Mouse (Mus musculus) urinary bladder, postnatal 36 days (tissue): ENCODE results near the gene Fbxl15.

ENCODE experiments used
- DNase-seq, 2 experiments: peaks; one replicate each; pipeline ENCODE4 v3.0.0; 2022; ENCODE audit warnings: low spot score in 2 of 2, mixed read lengths in 1 of 2

Gene Fbxl15

DNA sequence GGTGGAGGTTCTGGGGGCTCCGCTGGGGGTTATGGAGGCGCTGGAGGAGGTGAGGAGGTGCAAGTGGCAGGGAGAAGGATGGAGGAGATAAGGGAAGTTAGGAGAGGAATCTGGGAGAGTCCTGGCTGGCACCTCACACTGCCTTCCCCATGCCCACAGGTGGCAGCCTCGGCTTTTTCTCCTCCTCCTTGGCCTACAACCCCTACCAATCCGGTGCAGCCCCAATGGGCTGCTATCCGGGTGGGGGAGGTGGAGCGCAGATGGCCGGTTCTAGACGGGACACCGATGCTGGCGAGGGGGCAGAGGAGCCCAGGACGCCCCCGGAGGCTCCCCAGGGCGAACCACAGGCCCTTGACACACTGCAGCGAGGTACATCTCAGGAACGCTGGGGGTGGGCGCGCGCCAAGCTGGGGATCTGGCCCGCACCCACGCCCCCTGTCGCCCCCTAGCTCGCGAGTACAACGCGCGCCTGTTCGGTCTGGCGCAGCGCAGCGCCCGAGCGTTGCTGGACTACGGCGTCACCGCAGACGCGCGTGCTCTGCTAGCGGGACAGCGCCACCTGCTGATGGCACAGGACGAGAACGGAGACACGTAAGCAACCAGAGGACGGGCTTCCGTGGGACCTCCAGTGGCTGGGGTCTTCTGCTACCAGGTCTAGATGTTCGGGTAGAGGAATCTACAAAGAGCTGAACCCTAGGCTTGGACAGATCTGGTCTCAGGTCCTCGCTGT, 19.1 kb upstream of the Fbxl15 start:
- DNase-seq: peak; percentile 71 to 78

DNA sequence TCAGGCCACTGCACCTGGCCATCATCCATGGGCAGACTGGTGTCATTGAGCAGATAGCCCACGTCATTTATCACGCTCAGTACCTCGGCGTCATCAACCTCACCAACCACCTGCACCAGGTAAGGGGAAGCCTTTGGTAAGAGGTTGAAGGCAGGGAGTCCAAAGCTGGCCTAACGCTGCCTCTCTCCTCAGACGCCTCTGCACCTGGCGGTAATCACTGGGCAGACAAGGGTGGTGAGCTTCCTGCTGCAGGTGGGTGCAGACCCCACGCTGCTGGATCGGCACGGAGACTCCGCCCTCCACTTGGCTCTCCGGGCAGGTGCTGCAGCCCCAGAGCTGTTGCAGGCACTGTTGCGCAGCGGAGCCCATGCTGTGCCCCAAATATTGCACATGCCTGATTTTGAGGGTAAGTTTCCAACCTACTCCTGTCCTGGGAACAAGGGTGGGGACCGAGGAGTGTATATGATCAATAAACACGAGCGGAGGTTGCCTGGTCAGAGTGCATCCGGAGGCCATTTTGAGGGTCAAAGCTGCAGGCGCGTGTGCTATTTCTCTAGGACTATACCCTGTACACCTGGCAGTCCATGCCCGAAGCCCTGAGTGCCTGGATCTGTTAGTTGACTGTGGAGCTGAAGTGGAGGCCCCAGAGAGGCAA, 18.2 kb upstream of the Fbxl15 start:
- DNase-seq: no peak

DNA sequence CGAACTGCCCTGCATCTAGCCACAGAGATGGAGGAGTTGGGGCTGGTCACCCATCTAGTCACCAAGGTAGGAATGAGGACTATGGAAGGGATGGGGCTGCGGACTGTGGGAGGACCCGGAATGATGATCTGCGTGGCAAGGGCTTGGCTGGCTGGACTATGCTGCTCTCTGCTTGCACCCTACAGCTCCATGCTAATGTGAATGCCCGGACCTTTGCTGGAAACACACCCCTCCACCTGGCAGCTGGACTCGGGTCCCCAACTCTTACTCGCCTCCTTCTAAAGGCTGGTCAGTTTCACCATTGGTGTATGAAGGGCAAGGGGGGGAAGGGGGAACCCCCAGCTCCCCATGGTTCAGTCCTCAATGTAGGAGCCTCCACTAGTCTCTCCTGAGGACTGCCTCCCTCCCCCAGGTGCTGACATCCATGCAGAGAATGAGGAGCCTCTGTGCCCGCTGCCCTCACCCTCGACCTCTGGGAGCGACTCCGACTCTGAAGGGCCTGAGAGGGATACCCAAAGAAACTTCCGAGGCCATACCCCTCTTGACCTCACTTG, 17.6 kb upstream of the Fbxl15 start:
- no peak for DNase-seq

GRCm38 (mm10) chr19:46311341-46311740, 16.6 kb upstream of the Fbxl15 start:
- DNase-seq: no peak

DNA sequence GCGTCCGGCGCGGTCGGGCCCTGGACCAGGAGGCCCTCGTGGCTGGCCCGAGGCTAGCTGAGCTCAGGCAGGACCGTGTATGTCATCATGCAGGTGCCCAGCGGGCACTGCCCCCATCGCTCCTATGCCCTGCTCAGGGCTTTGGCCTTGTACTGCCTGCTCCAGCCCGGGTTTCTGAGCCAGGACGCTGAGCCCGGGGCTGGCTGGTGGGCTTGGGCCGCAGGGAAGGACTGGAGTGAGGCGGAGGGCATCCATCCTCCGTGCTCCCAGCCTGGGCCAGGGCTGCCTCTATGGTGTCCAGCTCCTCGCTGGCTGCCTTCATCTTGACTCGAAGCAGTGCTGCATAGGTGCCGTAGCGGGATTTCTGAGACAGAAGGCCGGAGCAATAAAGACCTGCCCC, 15.4 kb upstream of the Fbxl15 start:
- DNase-seq: no peak

GRCm38 (mm10) chr19:46313116-46313515, 14.9 kb upstream of the Fbxl15 start:
- no peak for DNase-seq

DNA sequence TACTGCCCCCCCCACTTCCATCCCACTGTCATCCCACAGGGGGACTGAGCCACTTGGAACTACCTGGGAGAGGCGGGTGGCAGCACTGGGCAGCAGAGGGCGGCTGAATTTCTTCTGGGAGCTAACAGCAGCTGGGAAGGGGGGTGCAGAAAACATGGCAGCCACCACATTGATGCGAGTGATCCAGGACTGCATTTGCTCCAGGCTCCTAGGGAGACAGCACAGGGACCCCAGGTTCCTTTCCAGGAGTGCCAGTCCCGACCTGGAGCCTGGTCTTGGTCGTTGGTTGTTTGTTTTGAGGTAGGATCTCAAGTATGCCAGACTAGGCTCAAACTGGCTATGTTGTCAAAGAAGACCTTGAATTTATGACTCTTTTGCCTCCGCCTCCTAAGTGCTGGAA, 14.4 kb upstream of the Fbxl15 start:
- DNase-seq: no peak

DNA sequence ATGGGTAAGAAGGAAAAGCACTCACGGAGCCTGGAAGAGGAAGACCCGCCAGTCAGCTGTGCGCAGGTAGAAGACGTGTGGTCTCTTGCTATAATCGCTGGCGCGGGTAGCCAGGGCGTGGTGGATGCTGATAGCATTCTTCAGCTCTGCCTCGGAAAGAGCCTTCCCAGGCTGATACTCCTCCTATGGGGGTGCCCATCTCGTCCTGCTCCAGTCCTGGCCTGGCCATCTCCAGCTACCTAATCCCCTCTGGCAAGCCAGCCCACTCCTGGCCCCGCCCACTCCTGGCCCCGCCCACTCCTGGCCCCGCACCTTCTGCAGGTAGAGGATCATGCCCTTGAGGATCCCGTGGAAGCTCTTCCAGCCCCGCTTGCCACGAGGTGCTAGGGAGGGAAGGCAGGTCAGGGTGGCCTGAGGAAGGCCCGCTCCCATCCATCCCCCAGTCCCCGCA, 13.8 kb upstream of the Fbxl15 start:
- DNase-seq: no peak

- DNase-seq: peak in 1 of 2 experiments; percentile 24
Measured at GRCm38 (mm10) chr19:46314872-46315742, 12.9 kb upstream of the Fbxl15 start.

DNA sequence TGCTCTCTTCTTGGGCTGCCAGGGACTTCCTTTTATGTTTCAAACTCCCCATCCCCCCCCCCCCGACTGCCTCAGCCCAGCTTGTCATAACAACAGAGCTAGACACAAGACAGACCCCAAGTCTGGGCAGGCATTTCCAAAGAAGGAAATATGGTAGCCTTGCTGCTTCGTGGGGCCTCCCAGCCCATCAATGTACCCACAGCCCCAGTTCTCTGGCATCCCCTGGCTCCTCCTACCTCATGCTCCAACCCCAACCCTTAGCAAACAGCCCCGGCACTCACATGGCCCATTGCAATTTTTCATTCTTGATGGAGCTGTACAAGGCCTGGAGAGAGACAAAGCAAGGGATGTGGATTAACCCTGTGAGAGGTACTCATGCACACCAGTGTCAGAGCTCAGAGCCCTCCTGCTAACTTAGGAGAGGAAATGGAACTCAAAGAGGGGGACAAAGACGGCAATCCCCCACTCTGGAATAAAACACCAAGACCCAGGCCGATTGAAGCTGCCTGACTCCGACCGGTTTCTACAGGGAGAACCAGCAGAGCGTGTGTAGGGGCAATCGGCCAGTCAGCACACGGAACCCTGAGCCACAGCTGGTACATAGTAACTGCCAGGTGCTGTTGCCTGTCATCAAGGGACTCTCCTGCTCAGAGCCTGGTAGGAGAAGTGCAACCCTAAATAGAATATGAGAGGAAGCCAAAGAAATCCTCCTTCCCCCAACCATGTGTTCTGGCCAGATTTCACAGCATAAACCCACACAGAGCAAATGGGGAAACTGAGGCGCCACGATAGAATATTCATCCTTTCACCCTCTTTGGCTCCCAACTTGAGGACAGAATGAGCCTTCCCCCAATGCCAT, 12.0 kb upstream of the Fbxl15 start:
- no peak for DNase-seq

- DNase-seq: no peak
Measured at GRCm38 (mm10) chr19:46316846-46317545, 11.0 kb upstream of the Fbxl15 start.

GRCm38 (mm10) chr19:46317546-46317885, 10.5 kb upstream of the Fbxl15 start:
- peak in 1 of 2 experiments; percentile 1 for DNase-seq

DNA sequence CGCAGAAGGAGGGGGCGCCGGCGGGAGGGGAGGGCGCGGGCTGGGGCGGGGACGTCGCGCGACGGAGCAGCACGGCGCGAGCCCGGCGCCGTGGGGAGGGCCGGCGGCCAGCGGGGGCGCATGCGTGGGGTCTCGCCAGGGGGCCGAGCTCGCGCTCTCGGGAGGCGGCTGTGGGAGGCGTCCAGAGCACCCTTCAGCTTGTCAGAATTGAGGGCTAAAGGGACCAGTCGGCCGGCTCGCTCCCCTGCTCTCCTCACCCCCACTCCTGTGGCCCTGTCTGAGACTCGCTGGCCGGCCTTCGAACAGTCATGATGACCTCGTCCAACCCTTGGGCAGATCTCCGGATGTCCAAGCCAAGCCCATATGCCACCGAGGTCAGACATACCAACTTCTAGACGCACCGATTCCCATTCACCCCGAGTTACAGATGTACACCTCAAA, 9.9 kb upstream of the Fbxl15 start:
- DNase-seq: peak in 1 of 2 experiments; percentile 35

- DNase-seq: peak; percentile 70 to 78
Measured at GRCm38 (mm10) chr19:46318586-46319378, 9.2 kb upstream of the Fbxl15 start.

- no peak for DNase-seq
Measured at GRCm38 (mm10) chr19:46320076-46320785, 7.8 kb upstream of the Fbxl15 start.

DNA sequence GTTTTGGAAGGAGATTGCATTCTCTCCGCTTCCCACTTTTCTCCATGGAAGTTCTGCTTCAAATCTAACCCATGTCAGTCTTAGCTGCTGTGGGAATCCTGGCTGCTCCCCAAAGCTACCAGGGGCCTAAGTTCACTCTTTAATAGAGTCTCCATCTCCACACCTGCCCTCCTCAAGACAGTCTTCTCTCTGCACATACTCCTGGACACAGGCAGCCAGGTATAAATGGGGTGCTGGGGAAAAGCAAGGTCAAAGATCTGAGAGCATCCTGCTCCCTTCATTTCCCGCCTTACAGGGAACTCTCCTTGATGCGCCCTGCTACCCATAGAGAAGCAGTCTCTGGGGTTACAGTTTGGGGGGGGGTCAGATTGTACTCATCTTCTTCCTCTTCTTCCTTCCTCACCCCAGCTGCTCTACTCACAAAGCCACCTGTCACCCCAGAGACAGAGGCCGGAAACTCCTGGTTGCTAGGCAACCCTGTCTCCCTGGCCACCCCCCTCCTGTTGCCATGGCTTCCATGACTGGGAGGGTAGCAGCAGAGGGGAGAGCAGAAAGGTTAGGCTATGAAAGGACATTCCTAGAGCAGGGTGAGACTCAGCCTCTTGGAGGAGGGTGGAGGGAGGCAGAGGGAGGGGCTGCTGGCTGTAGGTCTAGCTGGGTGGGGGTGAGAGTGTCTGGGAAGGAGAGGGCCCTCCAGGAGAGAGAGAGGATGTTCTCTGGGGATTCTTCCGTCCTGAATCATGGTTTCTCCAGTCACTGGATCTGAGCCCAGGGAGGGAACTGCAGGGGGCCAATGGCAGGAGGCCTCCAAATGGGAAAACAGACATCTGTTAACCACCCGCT, 6.7 kb upstream of the Fbxl15 start:
- no peak for DNase-seq

DNA sequence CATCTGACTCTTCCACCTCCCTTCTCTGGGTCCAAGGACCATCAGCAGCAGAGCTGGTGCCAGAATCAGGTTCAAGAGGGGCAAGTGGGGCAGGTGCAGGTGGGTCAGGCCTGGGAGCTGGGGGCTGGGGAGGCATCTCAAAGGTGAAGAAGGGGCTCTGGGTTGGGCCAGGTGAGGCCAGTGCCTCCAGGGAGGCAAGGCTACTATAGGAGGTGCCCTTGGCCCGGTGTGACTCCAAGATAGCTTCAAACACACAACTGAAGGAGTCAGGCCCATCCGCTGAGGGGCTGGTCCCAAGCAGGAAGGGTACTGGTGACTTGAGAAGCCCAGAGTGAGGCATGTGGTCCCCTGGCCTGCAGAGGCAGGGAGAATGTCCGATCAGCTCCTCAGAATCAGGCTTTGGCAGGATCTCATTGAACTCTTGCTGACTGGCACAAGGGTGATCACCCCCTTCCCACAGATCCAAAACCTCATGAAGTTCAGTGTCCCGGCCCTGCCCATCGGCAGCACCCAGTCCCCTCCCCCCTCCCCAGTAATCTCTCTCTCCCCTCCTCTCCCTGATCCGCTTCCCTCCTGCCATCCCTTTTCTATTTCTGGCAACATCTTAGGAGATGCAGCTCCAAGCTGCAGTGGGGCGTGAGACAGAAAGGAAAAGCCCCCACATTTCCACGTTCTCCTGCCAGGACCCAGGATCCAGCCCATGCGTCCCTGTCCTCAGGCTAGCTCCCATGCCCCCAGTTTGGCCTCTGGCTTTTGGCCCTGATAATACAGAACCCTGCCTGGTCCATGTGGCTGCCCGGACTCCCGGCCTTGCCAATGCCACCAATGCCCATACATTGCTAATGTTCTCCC, 5.6 kb upstream of the Fbxl15 start:
- DNase-seq: no peak
